Mouse (Mus musculus) cerebellum, adult 2 months (tissue): Measurements from ENCODE around the gene Bfsp2.

ENCODE experiments used
- CTCF ChIP-seq: fragments of 200-500 bp; IDR thresholded peaks from 2 replicates; pipeline ENCODE4 v1.5.1; 2011; ENCODE audit warnings: low read depth, mild to moderate bottlenecking, control low read depth, low read length, moderate library complexity, borderline replicate concordance; ENCODE audit not compliant: insufficient read depth
- POLR2A ChIP-seq: fragments of 200-500 bp; IDR thresholded peaks from 2 replicates; pipeline ENCODE4 v1.6.1; 2011; ENCODE audit warnings: low read length, control low read depth, borderline replicate concordance; ENCODE audit not compliant: insufficient read depth

DNA sequence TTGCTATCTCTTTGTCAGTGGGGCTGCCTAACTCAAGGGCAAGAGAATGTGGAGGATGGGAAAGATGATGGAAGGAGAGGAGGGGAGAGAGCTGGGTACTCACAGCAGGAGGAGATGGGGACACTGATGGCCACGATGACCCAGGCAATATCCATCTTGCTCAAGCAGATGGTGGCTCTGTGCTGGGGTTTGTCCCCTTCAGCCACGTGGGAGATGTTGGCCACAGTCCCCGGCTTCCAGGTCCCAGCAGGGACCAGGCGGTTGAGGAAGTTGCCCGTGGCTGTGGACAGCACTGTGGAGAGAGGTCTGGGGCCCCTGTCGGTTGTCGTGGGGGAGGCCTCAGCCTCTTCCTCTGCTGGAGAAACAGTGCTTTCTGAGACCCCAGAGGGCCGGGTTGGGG lies 18.5 kb upstream of the Bfsp2 start:
- TF ChIP-seq POLR2A (no peak), CTCF (no peak)
